Mouse (Mus musculus) liver, embryonic 16.5 days (tissue): ENCODE measurements at regions not wholly inside any gene's neighbourhood (a gene's known extent, or its start where the extent isn't known, plus 50 kb on each side); places are given as distances from the start of the nearest gene placed in this dataset.

Experiments used
- ATAC-seq: fragments of 200-750 bp; cut with Nextera tagmentation; 2 replicates; pipeline ENCODE4 v1.8.0; 2017; ENCODE audit warnings: low read depth, mild to moderate bottlenecking, moderate number of reproducible peaks, moderate library complexity
- H3K27ac ChIP-seq: fragments of 300-500 bp; sonication (generic); 2 replicates; pipeline ENCODE4 v1.5.1; 2014; ENCODE audit warnings: mild to moderate bottlenecking, low read length
- H3K27me3 ChIP-seq: fragments of 300-500 bp; sonication (generic); 2 replicates; pipeline ENCODE4 v1.6.1; 2014; ENCODE audit warnings: low read depth, low read length, mixed read lengths; ENCODE audit not compliant: control insufficient read depth, insufficient read depth
- H3K36me3 ChIP-seq: fragments of 300-500 bp; sonication (generic); 2 replicates; pipeline ENCODE4 v1.6.1; 2014; ENCODE audit warnings: mild to moderate bottlenecking; ENCODE audit not compliant: control insufficient read depth, insufficient read depth
- H3K4me1 ChIP-seq: fragments of 300-500 bp; sonication (generic); 2 replicates; pipeline ENCODE4 v1.6.1; 2014; ENCODE audit warnings: low read depth, low read length, mixed read lengths; ENCODE audit not compliant: control insufficient read depth
- H3K4me2 ChIP-seq: fragments of 300-500 bp; sonication (generic); 2 replicates; pipeline ENCODE4 v1.6.1; 2014; ENCODE audit warnings: low read depth, low read length, mixed read lengths
- H3K4me3 ChIP-seq: fragments of 300-500 bp; sonication (generic); 2 replicates; pipeline ENCODE4 v1.5.1; 2014; ENCODE audit warnings: low read depth, mild to moderate bottlenecking, low read length
- H3K9ac ChIP-seq: fragments of 300-500 bp; sonication (generic); 2 replicates; pipeline ENCODE4 v1.6.1; 2014; ENCODE audit warnings: low read depth, low read length
- H3K9me3 ChIP-seq: fragments of 300-500 bp; sonication (generic); replicated peaks from 2 replicates; pipeline ENCODE4 v1.6.1; 2016; ENCODE audit warnings: low read length; ENCODE audit not compliant: control insufficient read depth
- WGBS: fragments of 180-500 bp; shearing (Covaris S2); extraction: QIAGEN DNeasy Blood & Tissue Kit; methylation state at CpG from one replicate; pipeline ENCODE4 v1.1.7; 2014; ENCODE audit not compliant: insufficient replicate concordance; 5-methylcytosine and 5-hydroxymethylcytosine counted together

DNA sequence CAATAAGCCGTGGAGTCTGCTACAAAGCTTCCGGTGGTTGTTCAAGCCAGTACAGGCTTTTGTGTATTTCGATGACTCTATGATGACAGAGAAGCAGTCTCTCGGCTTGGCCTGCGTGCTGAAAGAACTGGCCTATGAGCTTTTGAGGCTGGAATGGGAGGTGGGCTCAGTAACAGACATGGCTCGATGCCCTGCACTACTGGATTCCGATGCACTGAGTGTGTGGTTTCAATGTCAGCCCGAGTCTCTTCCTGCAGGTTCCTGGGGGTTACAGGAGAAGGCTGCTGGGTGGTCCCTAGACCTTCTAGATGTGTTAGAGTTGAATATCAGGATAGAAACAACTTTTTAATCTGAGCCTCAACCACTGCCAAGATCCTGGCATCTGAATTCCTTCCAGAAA lies 53.2 kb downstream of the Gm815 start:
- H3K27ac ChIP-seq, result no peak overlapping the region
- H3K4me3 ChIP-seq, result no peak overlapping the region
- no peaks in the 10 kb centered on the region for H3K4me1 ChIP-seq
- H3K4me2 ChIP-seq, result no peak overlapping the region
- 75% methylated on average over 8 of the region's 8 CpGs for WGBS
- no peaks in the 10 kb centered on the region for H3K36me3 ChIP-seq
- H3K9ac ChIP-seq, result no peak overlapping the region
- H3K27me3 ChIP-seq, result no peaks in the 10 kb centered on the region
- ATAC-seq, result no peak
- no peaks in the 10 kb centered on the region for H3K9me3 ChIP-seq

DNA sequence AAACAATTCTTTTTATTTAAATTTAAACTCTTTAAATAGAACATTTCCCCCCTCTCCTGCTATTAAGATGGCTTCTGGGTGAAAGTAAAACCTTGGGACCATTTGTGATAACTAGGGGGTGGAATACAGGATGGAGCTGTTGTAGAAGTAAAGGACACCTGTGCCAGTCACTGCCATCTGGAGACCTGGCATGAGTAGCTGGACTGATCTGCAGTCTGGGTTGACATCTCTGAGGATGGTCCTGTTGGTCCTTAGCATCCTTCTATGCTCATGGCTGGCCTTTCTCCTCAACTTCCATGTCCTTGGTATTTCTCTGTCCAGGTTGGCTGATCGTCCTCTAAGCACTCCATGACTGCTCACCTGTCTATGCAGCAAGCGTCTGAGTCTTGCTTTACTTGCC lies 58.3 kb downstream of the Gm815 start:
- 58% methylated on average over 2 of the region's 2 CpGs for WGBS
- no peak overlapping the region for H3K9ac ChIP-seq
- no peak overlapping the region for H3K4me2 ChIP-seq
- H3K27me3 ChIP-seq, result no peaks in the 10 kb centered on the region
- H3K4me3 ChIP-seq, result no peak overlapping the region
- no peaks in the 10 kb centered on the region for H3K9me3 ChIP-seq
- no peak for ATAC-seq
- no peaks in the 10 kb centered on the region for H3K36me3 ChIP-seq
- H3K27ac ChIP-seq, result no peak overlapping the region
- H3K4me1 ChIP-seq, result no peaks in the 10 kb centered on the region

DNA sequence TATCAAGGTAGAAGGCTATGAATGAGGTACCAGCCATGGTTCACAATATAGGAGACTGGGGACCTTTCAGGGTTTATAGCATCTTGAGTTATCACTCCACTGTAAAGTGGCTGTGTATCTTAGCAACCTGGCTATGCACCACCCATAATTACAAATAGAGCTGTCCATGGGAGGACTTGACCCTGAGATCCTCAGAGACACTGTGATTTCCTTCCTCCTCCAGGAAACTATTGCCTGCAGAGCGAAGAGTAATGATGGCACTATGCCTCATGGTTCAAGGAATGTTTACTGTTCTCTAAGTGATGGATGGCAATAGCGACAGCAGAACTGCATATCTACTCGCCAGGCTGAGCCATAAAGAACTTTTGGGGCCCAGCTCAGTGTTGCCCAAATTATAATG lies 60.9 kb downstream of the Gm815 start:
- H3K4me1 ChIP-seq, result no peaks in the 10 kb centered on the region

DNA sequence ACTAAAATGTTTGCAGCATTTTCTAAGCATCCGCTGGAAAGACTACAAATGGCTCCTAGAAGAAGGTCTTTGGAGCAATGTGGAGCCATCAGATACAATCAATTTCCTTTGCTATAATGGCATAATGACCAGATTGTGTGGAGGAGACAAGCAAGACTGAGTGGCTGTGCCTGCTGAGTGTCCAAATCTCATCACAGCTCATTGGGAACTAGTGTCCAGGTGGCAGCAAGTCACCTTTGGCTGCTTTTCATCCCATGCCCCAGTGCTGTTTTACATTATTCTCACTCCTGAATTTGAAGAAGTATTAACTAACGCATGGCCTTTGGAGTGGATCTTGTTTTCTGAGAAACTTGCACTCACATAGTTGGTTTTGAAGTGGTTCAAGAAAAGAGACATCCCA lies 62.8 kb downstream of the Gm815 start:
- Histone ChIP-seq H3K9ac (no peak overlapping the region), H3K4me3 (no peak overlapping the region), H3K27ac (no peak overlapping the region), H3K36me3 (no peaks in the 10 kb centered on the region), H3K4me2 (no peak overlapping the region), H3K4me1 (no peaks in the 10 kb centered on the region), H3K27me3 (no peaks in the 10 kb centered on the region), H3K9me3 (no peaks in the 10 kb centered on the region)
- ATAC-seq, result no peak
- 66% methylated on average over 2 of the region's 2 CpGs for WGBS

More for the DNA sequence above, 60.9 kb downstream of the Gm815 start:
- no peak for ATAC-seq
- Histone ChIP-seq H3K9me3 (no peaks in the 10 kb centered on the region), H3K27ac (no peak overlapping the region), H3K36me3 (no peaks in the 10 kb centered on the region), H3K4me3 (no peak overlapping the region), H3K9ac (no peak overlapping the region), H3K27me3 (no peaks in the 10 kb centered on the region), H3K4me2 (no peak overlapping the region)
- WGBS, result 48% methylated on average over 3 of the region's 3 CpGs

DNA sequence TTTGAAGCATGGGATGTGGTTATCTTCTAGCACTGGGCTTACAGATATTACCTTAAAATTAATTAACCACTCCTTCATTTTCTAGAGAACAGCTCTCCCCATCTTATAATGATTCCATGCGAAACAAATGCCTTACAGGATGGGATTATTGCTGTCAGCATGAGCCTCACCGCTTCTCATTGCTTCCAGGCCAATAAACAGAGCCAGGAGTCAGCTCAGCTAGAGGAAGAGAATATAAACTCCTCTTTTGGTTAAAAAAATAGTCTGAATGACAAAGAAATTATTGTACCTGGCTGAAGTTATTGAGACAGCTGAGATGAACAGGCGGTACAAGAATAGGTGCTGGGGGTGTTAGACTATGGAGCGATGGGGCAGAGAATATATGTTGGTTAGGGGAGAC lies 63.5 kb downstream of the Gm815 start:
- no peaks in the 10 kb centered on the region for H3K4me1 ChIP-seq
- no peak overlapping the region for H3K9ac ChIP-seq
- H3K27me3 ChIP-seq, result no peaks in the 10 kb centered on the region
- no peaks in the 10 kb centered on the region for H3K9me3 ChIP-seq
- H3K27ac ChIP-seq, result no peak overlapping the region
- no peak overlapping the region for H3K4me2 ChIP-seq
- ATAC-seq, result no peak
- 67% methylated on average over 4 of the region's 4 CpGs for WGBS
- no peak overlapping the region for H3K4me3 ChIP-seq
- no peaks in the 10 kb centered on the region for H3K36me3 ChIP-seq

DNA sequence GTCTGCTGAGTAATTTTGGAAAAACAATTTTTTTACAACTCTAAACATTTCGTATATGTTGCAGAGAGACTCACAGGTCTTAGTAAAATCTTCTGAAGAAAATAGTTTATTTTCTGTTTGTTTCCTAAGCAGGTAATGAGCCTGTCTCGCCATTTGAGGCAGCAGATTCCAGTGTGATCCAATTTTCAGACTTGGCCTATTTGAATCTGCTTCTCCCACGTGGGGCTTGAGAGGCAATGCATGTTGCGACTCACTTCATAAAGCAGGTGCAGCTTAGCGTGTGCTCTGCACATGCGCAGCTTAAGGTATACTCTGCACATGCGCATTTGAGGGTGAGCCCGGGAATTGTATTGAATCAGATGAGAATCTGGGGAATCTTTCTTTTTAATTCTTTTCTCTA lies 67.7 kb downstream of the Gm815 start:
- Histone ChIP-seq H3K9me3 (no peaks in the 10 kb centered on the region), H3K9ac (no peak overlapping the region), H3K4me3 (no peak overlapping the region), H3K4me2 (no peak overlapping the region), H3K36me3 (no peaks in the 10 kb centered on the region), H3K27ac (no peak overlapping the region), H3K27me3 (no peaks in the 10 kb centered on the region), H3K4me1 (no peaks in the 10 kb centered on the region)
- 63% methylated on average over 8 of the region's 8 CpGs for WGBS
- no peak for ATAC-seq

DNA sequence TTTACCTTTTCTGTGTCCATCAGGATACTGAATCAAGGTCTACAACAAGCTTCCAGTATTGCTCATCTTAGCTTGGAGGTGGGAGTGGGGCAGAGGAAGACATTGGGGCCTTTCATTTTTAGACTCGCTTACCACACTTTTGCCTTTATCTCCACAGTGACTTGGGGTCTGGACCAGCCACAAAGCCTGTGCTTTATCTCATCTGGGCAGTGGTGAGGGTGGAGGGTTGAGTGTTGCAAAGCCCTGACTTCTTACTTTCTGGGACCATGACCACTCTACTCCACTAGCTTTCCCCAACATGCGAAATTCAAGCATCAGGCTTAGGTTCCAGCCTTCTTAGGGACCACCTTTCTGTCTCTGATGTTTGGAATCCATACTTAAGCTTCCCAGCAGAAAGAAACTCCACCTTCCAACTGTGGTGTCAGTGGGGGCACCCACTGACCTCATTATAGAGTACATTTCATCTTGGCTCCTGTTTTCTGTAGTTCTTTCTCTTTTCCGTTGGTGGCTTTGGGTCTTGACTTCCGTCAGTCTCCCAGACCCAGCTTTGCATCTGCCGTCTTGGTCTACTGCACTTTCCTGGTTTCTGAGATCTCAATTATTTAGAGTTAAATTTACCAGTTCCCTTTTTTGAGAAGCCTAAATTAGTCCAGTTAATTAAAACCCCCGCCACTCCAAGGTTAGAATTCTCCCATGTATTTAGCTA lies 80.5 kb downstream of the Gm815 start:
- H3K4me3 ChIP-seq, result no peak overlapping the region
- H3K9ac ChIP-seq, result no peak overlapping the region
- H3K27ac ChIP-seq, result no peak overlapping the region
- no peak for ATAC-seq
- H3K27me3 ChIP-seq, result no peaks in the 10 kb centered on the region
- no peaks in the 10 kb centered on the region for H3K4me1 ChIP-seq
- H3K9me3 ChIP-seq, result no peaks in the 10 kb centered on the region
- no peaks in the 10 kb centered on the region for H3K36me3 ChIP-seq
- H3K4me2 ChIP-seq, result no peak overlapping the region
- 42% methylated on average over 6 of the region's 6 CpGs for WGBS

DNA sequence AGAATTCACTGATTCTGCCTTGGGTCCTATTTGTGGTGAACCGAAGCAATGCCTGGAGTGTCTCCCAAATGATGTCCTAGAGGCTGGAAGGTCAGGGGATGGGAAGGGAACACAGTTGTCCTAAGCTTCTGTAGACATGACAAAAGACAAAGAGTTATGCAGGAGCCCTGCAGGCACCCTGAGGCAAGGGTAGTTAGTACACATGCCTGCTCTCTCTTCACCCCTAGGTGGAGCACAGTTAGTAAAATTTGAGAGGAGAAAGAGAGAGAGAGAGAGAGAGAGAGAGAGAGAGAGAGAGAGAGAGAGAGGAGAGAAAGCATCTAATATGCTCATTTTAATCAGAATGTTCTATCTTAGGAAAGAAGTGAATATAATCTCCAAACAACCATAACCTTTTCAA lies 87.4 kb downstream of the Gm815 start:
- Histone ChIP-seq H3K27me3 (no peaks in the 10 kb centered on the region), H3K9me3 (no peaks in the 10 kb centered on the region), H3K4me1 (no peaks in the 10 kb centered on the region), H3K4me2 (no peak overlapping the region), H3K9ac (no peak overlapping the region), H3K4me3 (no peak overlapping the region), H3K27ac (no peak overlapping the region), H3K36me3 (no peaks in the 10 kb centered on the region)
- WGBS, result 64% methylated on average over 1 of the region's 1 CpGs
- ATAC-seq, result no peak

DNA sequence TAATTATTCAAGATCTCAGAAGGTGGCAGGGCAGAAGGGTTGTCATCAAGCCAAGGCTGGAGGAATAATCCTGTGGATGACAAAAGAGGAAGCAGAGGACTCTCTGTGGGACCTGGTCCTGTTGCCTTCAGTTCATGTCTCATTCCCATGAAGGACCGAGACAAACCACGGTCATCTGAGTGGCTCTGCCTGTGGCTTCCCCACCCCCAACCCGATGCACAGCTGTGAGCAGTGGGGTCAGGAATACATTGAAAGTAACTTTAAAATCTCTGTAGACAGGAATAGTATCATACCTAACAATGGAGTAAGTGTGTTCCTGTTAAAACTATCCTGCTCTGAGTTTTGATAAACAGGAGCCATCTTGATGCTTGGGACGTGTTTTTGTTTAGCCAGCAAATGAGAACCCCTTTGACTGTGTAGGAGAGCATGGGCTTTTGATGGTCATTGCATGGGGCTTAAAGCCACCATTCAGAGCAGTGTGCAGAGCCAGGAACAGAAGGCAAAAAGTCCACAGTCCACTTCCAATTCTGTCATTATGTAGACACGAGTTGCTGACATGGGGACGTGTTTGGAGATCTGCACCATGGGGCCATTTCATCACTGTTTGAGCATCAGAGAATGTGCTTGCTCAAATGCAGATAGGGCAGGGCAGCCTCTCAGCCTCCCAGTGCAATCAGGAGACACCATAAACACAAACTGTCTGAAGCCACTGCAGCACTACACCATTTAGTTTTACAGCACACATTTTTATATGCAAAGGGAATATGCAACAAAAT lies 88.3 kb downstream of the Gm815 start:
- ATAC-seq, result peak; percentile 39; the same call in 1 of the 2 replicates
- H3K27me3 ChIP-seq, result no peaks in the 10 kb centered on the region
- H3K9me3 ChIP-seq, result no peaks in the 10 kb centered on the region
- no peak overlapping the region for H3K4me3 ChIP-seq
- no peaks in the 10 kb centered on the region for H3K4me1 ChIP-seq
- no peak overlapping the region for H3K27ac ChIP-seq
- WGBS, result 43% methylated on average over 6 of the region's 6 CpGs
- no peak overlapping the region for H3K4me2 ChIP-seq
- no peaks in the 10 kb centered on the region for H3K36me3 ChIP-seq
- no peak overlapping the region for H3K9ac ChIP-seq
